Mouse (Mus musculus) kidney, adult 2 months (tissue): ENCODE data around the gene G6pc.

Source experiments
- CTCF ChIP-seq: fragments of 200-500 bp; conservative IDR thresholded peaks from 2 replicates; pipeline ENCODE4 v1.5.1; 2011; ENCODE audit warnings: low read depth, mild to moderate bottlenecking, control low read depth, low read length, moderate library complexity, mixed read lengths; ENCODE audit not compliant: insufficient read depth, insufficient read length
- POLR2A ChIP-seq: fragments of 200-500 bp; IDR thresholded peaks from one replicate; pipeline ENCODE4 v1.6.1; 2011; ENCODE audit warnings: low read depth, low read length, control low read depth

- TF ChIP-seq CTCF: no peak
- TF ChIP-seq POLR2A: no peak
Measured at GRCm38 (mm10) chr11:101419610-101420009, 52.2 kb downstream of the G6pc start.
